Mouse (Mus musculus) kidney, adult 2 months (tissue): ENCODE data around the gene Cit. TPM values are rescaled to one million over a fixed set of nuclear protein-coding genes. Genes with fewer than 3 reads are reported as not detected.
A peak's percentile ranks its signal among the peaks of the same experiment; 100 is the strongest.
"Not testable (repeated sequence)": the region's sequence is repeated elsewhere in the genome, so short reads cannot be mapped to it uniquely, and the experiment has no call there.

ENCODE experiments used
- DNase-seq: peaks from one replicate; pipeline ENCODE4 v3.0.0; 2021
- H3K27ac ChIP-seq: fragments of 200-500 bp; 2 replicates; pipeline ENCODE4 v1.5.1; 2012; ENCODE audit warnings: low read depth, low read length, control low read depth, inconsistent platforms; ENCODE audit not compliant: insufficient read depth
- H3K27me3 ChIP-seq: fragments of 200-500 bp; replicated peaks from 2 replicates; pipeline ENCODE4 v1.6.1; 2012; ENCODE audit warnings: mild to moderate bottlenecking, moderate library complexity, low read length, inconsistent platforms; ENCODE audit not compliant: control insufficient read depth, insufficient read depth
- H3K36me3 ChIP-seq: fragments of 200-500 bp; 2 replicates; pipeline ENCODE4 v1.6.1; 2012; ENCODE audit warnings: mild to moderate bottlenecking, moderate library complexity, low read length, inconsistent platforms; ENCODE audit not compliant: control insufficient read depth, insufficient read depth
- H3K4me1 ChIP-seq: fragments of 200-500 bp; 2 replicates; pipeline ENCODE4 v1.6.1; 2011; ENCODE audit warnings: low read length; ENCODE audit not compliant: control insufficient read depth, insufficient read depth
- H3K4me3 ChIP-seq: fragments of 200-500 bp; 2 replicates; pipeline ENCODE4 v1.5.1; 2011; ENCODE audit warnings: mild to moderate bottlenecking, low read depth, low read length, control low read depth; ENCODE audit not compliant: insufficient read depth
- CTCF ChIP-seq: fragments of 200-500 bp; conservative IDR thresholded peaks from 2 replicates; pipeline ENCODE4 v1.5.1; 2011; ENCODE audit warnings: low read depth, mild to moderate bottlenecking, control low read depth, low read length, moderate library complexity, mixed read lengths; ENCODE audit not compliant: insufficient read depth, insufficient read length
- POLR2A ChIP-seq: fragments of 200-500 bp; IDR thresholded peaks from one replicate; pipeline ENCODE4 v1.6.1; 2011; ENCODE audit warnings: low read depth, low read length, control low read depth
- WGBS: fragments of 180-500 bp; shearing (Covaris S2); methylation state at CpG from one replicate; pipeline ENCODE4 v1.1.7; 2018; 5-methylcytosine and 5-hydroxymethylcytosine counted together
- polyA plus RNA-seq: library from polyadenylated mRNA; depleted of rRNA; stranded (reverse); fragments of >200 nt; gene quantifications from 2 replicates; pipeline ENCODE4 v1.2.3, GENCODE M21; 2012

Gene Cit
- polyA plus RNA-seq, 1 experiment = 4.8 TPM

DNA sequence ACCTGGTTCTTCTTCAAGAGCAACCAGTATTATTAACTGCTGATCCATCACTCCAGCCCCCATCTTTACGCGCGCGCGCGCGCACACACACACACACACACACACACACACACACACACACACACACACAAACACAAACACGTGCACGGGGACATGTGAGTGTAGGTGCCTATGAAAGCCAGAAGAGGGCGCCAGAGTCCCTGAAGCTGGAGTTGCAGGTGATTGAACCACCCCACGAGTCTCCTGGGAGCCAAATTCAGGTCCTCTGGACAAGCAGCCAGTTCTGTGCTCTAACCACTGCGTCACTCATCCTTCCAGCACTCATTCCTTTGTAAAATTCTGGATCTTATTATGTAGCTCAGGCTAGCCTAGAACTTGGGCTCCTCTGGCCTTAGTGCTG is 23.9 kb upstream of the Cit start:
- H3K36me3 ChIP-seq = no peaks in the 10 kb centered on the region
- no peaks in the 10 kb centered on the region for H3K4me1 ChIP-seq
- H3K27me3 ChIP-seq = no peaks in the 10 kb centered on the region
- 89% methylated on average over 12 of the region's 12 CpGs for WGBS
- no peak for DNase-seq
- no peak overlapping the region for H3K27ac ChIP-seq
- TF ChIP-seq POLR2A (no peak), CTCF (peak; percentile 30; the same call in 1 of the 2 replicates)
- no peak overlapping the region for H3K4me3 ChIP-seq

DNA sequence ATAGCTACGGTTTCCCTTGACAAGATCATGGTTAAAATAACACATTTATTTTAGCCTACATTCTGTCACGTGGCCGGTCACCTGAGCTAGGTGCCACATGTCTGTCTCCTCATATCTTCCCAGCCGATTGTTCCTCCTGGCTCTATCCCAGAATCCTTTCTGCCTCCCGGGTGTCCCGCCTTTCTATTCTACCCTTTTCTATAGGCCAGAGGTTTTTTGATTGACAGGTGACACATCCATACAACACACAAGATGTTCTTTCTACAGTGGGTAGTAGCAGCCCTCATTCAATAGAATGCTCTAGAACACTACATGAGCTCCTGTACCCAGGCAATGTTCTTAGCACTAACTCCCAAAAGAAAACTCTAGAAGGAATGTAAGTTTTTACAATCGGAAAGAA is 23.2 kb upstream of the Cit start:
- 86% methylated on average over 7 of the region's 7 CpGs for WGBS
- Histone ChIP-seq H3K36me3 (no peaks in the 10 kb centered on the region), H3K4me3 (no peak overlapping the region), H3K27me3 (no peaks in the 10 kb centered on the region), H3K27ac (no peak overlapping the region), H3K4me1 (no peaks in the 10 kb centered on the region)
- DNase-seq = no peak
- no peak for TF ChIP-seq CTCF
- TF ChIP-seq POLR2A = no peak

DNA sequence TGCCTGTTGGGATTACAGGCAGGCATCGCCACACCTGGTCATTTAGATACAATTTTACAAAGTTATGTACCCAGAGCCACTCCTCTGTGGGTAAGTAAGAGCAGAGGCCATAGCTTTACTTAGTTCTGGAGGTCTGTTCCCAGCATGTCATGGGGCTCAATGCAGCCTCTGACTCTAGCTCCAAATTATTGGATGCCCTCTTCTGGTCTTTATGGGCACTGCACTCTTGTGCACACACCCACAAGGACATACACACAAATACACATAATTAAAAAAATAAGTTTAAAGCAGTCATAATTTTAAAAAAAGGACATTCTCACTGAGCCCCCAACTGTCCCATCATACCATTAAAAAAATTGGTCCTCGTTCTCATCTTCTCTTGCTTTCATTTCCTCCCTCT is 12.3 kb upstream of the Cit start:
- Histone ChIP-seq H3K4me1 (no peaks in the 10 kb centered on the region), H3K27me3 (no peaks in the 10 kb centered on the region), H3K4me3 (no peak overlapping the region), H3K27ac (no peak overlapping the region), H3K36me3 (no peaks in the 10 kb centered on the region)
- no peak for DNase-seq
- 93% methylated on average over 2 of the region's 2 CpGs for WGBS
- TF ChIP-seq CTCF (no peak), POLR2A (no peak)

DNA sequence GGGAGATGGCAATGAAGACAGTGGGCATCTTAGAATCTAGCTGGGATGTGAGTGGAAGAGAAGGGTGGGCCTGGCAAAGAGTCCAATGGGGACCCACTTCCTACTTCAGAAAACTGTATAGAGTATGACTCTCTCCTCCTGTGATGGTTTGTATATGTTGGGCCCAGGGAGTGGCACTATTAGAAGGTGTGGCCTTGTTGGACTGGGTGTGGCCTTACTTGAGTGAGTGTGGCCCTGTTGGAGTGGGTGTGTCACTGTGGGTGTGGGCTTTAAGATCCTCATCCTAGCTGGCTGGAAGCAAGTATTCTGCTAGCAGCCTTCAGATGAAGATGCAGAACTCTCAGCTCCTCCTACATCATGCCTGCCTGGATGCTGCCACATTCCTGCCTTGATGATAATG is 11.3 kb upstream of the Cit start:
- H3K36me3 ChIP-seq, DNase-seq, H3K4me3 ChIP-seq, H3K4me1 ChIP-seq, H3K27ac ChIP-seq, H3K27me3 ChIP-seq: not testable (repeated sequence)

DNA sequence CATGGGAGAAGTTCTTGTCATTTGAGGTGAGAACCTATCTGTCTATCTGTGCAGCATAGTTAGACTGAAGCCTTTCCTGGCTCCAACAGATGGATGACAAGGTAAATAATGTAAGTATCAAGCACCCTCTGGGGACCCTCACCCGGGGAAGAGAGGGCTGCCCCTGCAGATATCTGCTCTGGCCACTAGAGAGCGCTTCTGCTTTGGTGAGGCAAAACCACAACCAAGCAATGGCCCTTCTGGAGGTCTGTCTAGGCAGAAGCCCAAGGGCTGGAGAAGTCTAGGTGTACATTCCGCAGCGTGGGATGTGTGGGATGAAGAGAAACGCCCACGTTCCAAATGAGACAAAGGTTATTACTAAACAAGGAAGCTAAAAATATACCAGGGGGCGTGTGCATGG is 9.8 kb upstream of the Cit start:
- no peak for DNase-seq
- no peaks in the 10 kb centered on the region for H3K4me1 ChIP-seq
- no peak overlapping the region for H3K27ac ChIP-seq
- H3K27me3 ChIP-seq = no peaks in the 10 kb centered on the region
- TF ChIP-seq CTCF (peak; percentile 45), POLR2A (no peak)
- no peaks in the 10 kb centered on the region for H3K36me3 ChIP-seq
- H3K4me3 ChIP-seq = no peak overlapping the region
- 46% methylated on average over 7 of the region's 7 CpGs for WGBS

DNA sequence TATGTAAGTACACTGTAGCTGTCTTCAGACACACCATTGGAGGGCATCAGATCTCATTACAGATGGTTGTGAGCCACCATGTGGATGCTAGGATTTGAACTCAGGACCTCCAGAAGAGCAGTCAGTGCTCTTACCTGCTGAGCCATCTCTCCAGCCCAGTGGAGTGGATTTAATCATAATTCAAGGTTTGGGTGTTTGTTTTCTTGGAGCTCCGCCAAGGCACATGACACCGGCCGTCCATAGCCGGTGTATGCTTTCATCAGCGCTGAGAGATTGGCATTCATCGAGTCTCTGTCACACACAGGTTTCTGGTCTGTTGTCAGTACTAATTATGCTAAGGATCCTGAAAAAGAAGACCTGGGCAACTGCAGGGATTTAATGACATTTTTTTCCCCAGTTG is 7.0 kb upstream of the Cit start:
- no peaks in the 10 kb centered on the region for H3K4me1 ChIP-seq
- TF ChIP-seq POLR2A (no peak), CTCF (no peak)
- no peaks in the 10 kb centered on the region for H3K27me3 ChIP-seq
- DNase-seq = no peak
- H3K36me3 ChIP-seq = no peaks in the 10 kb centered on the region
- 31% methylated on average over 6 of the region's 6 CpGs for WGBS
- H3K4me3 ChIP-seq = no peak overlapping the region
- H3K27ac ChIP-seq = no peak overlapping the region

DNA sequence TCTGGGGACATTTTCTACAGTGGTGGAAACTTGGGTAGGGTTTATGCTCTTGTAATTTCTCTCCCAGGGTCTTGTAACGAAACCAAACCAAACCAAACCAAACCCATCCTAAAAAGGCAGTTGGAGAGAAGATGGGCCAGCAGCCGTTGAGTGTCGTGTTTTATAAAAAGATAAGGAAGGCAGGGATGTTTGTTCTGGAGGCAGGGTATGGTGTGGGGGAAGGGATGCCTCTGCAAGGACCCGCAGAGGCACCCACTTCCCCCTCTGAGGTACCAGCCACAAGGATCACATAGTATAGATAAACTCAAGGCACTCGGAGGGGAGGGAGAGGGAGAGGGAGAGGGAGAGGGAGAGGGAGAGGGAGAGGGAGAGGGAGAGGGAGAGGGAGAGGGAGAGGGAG is 4.6 kb upstream of the Cit start:
- 84% methylated on average over 5 of the region's 5 CpGs for WGBS
- H3K27me3 ChIP-seq = no peaks in the 10 kb centered on the region
- H3K4me1 ChIP-seq = no peaks in the 10 kb centered on the region
- no peak overlapping the region for H3K27ac ChIP-seq
- no peak overlapping the region for H3K4me3 ChIP-seq
- no peak for TF ChIP-seq POLR2A
- TF ChIP-seq CTCF = no peak
- no peak for DNase-seq
- H3K36me3 ChIP-seq = no peaks in the 10 kb centered on the region

DNA sequence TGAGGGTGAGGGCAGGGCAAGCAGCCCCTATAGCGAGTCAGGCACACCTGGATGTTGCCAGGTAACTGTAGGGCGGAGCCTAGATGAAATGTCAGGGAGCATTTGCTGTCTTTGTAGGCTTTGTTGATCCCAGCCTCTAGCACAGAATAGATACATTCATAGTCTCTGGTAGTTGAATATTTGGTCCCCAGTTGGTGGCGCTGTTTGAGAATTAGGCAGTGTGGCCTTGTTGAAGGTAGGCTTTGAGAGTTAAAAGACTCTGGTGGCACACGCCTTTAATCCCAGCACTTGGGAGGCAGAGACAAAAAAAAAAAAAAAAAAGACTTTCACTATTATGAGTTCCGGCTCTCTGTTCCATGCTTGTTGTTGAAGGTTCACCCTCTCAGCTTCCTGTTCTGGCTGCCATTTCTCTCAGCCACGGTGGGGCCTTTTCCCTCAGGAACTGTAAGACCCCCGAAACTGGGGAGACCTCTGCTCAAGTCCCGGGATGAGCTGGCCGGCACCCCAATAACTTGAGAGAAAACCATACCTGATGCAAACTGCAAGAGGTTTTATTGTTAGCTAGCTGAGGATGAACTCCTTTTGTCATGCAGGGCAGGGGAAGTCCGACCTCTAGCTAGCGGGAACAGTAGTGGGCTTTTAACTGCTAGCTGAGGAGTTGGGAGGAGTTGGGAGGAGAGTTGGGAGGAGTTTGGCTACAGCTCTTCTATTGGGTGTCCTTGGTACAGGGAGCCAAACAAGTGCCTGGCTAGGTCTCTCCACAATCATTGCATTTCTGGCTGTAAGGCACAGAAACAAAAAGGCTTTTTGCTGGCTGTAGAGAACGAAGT is 3.9 kb upstream of the Cit start:
- Histone ChIP-seq H3K4me3 (no peak overlapping the region), H3K27ac (no peak overlapping the region), H3K36me3 (no peaks in the 10 kb centered on the region), H3K4me1 (peaks cover 2% of the 10 kb centered on the region; the same call in 1 of the 2 replicates), H3K27me3 (no peaks in the 10 kb centered on the region)
- 80% methylated on average over 12 of the region's 12 CpGs for WGBS
- TF ChIP-seq POLR2A = no peak
- no peak for TF ChIP-seq CTCF
- DNase-seq = no peak
